Mouse (Mus musculus): Measurements from ENCODE around the gene Ifitm6.
A peak's percentile ranks its signal among the peaks of the same experiment; 100 is the strongest.
"Not testable (repeated sequence)": the region's sequence is repeated elsewhere in the genome, so short reads cannot be mapped to it uniquely, and the experiment has no call there.

Gene Ifitm6

DNA sequence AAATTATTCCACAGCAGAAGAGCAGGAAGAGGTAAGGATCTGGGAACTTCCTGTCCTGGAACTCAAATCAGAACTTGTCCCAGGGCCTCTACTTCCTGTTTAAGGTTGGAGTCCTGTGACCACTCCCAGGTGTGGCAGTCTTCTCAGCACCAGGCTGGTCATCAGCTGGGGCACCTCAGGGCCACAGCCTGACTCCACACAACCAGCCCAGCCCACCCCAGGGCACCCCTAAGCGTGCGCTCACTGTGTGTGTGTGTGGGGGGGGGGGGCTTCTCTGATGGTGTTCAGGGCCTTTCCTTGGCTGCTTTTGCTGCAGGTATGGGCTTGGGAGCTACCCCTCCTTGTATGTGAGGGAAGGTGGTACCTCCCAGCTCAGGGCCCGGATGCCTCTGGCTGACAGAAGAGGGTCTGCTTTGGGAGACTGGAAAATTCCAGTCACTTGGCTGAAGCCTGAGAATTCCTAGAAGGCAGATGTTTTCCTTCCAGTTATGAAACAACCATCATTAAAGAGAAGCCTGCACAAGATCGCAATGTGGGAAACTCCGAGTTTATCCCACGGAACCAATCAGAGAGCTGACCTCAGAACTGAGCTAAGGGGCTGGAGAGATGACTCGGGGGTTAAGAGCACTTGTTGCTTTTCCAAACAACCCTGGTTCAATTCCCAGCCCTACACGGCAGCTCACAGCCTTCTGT lies 46.1 kb downstream of the Ifitm6 start:
- peak; percentile 36 for DNase-seq (ENCODE audit: low read depth, low spot score)

DNA sequence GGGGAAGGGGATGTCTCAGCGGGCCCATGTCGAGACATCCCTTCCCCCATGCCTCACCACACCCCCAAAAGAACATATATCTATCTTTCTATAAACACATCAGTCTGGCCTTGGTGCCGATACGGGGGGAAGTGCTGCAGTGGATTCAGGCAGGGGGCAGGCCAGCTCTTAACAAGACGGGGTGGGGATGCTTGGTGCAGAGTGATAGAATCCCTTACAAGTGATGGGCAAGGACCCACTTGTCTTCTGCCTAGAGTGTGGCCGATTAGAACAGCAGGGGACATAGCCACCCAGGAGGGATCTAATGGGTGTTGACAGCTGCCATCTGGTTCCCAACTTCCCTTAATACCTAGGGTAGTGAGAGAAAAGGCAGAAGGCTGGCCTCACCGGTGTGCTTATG lies 46.8 kb downstream of the Ifitm6 start:
- DNase-seq (ENCODE audit: low read depth, low spot score), result no peak

DNA sequence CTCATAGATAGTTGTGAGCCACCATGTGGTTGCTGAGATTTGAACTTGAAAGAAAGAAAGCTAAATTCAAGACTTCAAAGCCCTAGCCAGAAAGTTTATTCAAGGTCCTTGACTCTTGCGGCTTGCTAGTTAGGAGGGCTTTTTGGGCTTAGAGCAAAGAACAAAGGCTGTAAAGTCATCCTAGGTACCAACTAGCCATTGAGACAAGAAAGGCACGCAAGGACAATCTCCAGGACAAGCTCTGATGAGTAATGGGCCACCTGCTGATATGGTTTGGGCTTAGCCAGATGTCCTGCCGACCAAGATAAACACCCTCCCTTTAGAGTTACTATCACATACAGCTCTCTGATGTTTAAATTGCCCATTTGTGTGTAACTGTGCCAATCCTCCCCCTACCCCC lies 49.0 kb downstream of the Ifitm6 start:
- not testable (repeated sequence) for DNase-seq (ENCODE audit: low read depth, low spot score)

DNA sequence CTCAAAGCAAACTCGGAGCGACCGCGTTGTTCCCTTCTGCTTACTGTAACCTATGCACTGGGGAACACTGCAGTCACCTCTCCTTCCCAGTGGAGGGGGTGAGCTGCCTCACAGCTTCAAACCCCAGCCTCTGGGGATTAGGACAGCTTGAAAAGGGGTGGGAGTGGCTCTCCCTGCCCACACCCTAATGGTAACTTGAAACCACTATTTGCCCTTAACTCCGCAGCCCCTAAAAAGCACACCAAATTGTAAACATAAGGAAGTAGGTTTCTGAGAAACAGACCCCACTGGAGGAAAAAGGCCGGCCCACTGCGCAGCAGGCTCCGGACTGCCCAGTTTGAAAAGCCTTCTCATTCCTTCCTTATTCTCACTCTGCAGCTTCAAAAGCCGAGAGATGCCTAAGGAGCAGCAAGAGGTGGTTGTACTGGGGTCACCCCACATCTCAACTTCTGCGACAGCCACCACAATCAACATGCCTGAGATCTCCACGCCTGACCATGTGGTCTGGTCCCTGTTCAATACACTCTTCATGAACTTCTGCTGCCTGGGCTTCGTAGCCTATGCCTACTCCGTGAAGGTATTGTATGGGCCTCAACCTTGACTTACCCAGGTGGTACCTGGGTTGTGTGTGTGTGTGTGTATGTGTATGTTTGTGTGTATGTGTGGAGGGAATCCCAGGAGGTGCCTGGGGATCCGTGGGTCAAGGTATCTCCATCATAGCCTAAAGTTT lies 49.7 kb downstream of the Ifitm6 start:
- DNase-seq (ENCODE audit: low read depth, low spot score), result no peak

DNA sequence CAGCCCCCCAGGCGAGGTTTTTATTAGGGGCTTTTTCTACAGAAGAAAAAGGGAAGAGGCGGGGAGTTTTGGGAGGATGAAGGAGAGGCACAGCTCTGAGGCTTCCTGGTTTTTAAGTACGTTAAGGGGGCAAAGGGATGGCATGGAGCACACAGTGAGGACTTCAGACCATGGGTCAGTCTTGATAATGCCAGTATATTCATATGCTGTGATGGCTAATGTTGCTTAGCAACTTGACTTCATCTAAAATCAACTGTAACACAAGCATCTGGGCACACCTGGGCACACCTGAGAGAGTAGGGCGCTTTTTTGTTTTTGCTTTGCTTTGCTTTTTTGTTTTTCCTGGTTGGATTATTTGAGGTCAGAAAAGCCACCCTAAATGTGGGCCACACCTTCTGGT lies 50.8 kb downstream of the Ifitm6 start, which contains the start of gene Ifitm1:
Gene Ifitm1 (plus strand): TSS at position 301 of the 400 bp plus-strand sequence.
- DNase-seq (ENCODE audit: low read depth, low spot score), result no peak
